Mouse (Mus musculus): ENCODE results near the gene Abhd12. TPM values are rescaled to one million over a fixed set of nuclear protein-coding genes. Genes with fewer than 3 reads are reported as not detected.

The Abhd12 gene
- polyA plus RNA-seq, 1 experiment from 2014 or later: 78.5 TPM

GRCm38 (mm10) chr2:150787234-150787771 is 117.2 kb downstream of the Abhd12 start:
- ChIA-PET CTCF (interaction anchor here (1.2 to 1.5 kb wide), 2 partner anchors 12 to 18 kb away, joined by 3 to 4 read pairs; no protein-coding TSS in a partner anchor), POLR2A (no interaction called here)
- no peak for TF ChIP-seq CTCF (IDR thresholded peaks at IDR 0.05)
- no peaks in the 10 kb centered on the region for H3K27me3 ChIP-seq
- in situ Hi-C loops (cut with MboI; ENCODE audit: low pct_unique_long_range_greater_than_20kb): loop anchor here (25.0 kb wide), 1 partner anchor 725 kb away; no protein-coding TSS in a partner anchor
- ATAC-seq (peak; percentile 31), DNase-seq (ENCODE audit: low read depth, low spot score) (no peak)

- DNase-seq (ENCODE audit: low read depth, low spot score) (peak; percentile 31), ATAC-seq (peak; percentile 91)
- no peaks in the 10 kb centered on the region for H3K27me3 ChIP-seq
- TF ChIP-seq CTCF (IDR thresholded peaks at IDR 0.05): no peak
- CTCF ChIA-PET: no interaction called here
- in situ Hi-C loops (cut with MboI; ENCODE audit: low pct_unique_long_range_greater_than_20kb): loop anchor here (25.0 kb wide), 1 partner anchor 726 kb away; no protein-coding TSS in a partner anchor
- POLR2A ChIA-PET: no interaction called here
These were observed 118.0 kb downstream of the Abhd12 start, which contains the start of gene Pygb for GRCm38 (mm10) chr2:150786251-150787180. Pygb (plus strand) TSS chr2:150786735.

DNA sequence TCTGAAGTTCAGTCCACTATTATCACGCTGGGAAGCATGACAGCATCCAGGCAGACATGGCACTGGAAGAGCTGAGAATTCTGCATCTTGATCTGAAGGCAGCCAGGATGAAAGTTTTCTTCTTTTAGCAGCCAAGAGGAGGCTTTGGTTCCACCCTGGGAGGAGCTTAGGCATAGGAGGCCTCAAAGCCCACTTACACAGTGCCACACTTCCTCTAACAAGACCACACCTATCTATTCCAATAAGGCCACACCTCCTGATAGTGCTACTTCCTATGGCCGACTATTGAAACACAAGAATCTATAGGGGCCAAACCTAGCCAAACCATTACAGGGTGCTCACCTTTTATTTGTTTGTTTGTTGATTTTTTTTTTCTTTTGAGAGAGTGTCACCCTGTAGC is 121.7 kb downstream of the Abhd12 start:
- ChIA-PET POLR2A (no interaction called here), CTCF (no interaction called here)
- no peaks in the 10 kb centered on the region for H3K27me3 ChIP-seq
- TF ChIP-seq CTCF (IDR thresholded peaks at IDR 0.05): no peak
- in situ Hi-C loops (cut with MboI; ENCODE audit: low pct_unique_long_range_greater_than_20kb): loop anchor here (25.0 kb wide), 1 partner anchor 730 kb away; no protein-coding TSS in a partner anchor
- DNase-seq (ENCODE audit: low read depth, low spot score) (no peak), ATAC-seq (no peak)

Other genes starting within 250 kb of the Abhd12 start
- gene Acss1, start 236.2 kb downstream of the Abhd12 start, polyA plus RNA-seq (2021): 0.77 TPM
- not detected for gene Vsx1, start 215.4 kb downstream of the Abhd12 start, polyA plus RNA-seq (2021)
- 8.9 TPM for gene Entpd6, start 155.7 kb downstream of the Abhd12 start, polyA plus RNA-seq (2021)
- 66.6 TPM for gene Pygb, start 118.0 kb downstream of the Abhd12 start, polyA plus RNA-seq (2021)
- gene Gins1, start 659 bp upstream of the Abhd12 start, polyA plus RNA-seq (2021): 10.5 TPM
- 21.0 TPM for gene Ninl, start 134.6 kb upstream of the Abhd12 start, polyA plus RNA-seq (2021)
- gene Nanp, start 134.7 kb upstream of the Abhd12 start, polyA plus RNA-seq (2021): 10.2 TPM
- not detected for gene Gm14151, start 187.6 kb upstream of the Abhd12 start, polyA plus RNA-seq (2021)
- not detected for gene Gm14147, start 193.5 kb upstream of the Abhd12 start, polyA plus RNA-seq (2021)

Measured in Patski (cell line).